Mouse (Mus musculus) heart, embryonic 12.5 days (tissue): ENCODE measurements around the gene Gm45837. TPM values are rescaled to one million over a fixed set of nuclear protein-coding genes. Genes with fewer than 3 reads are reported as not detected.
A peak's percentile ranks its signal among the peaks of the same experiment; 100 is the strongest.

Experiments used
- ATAC-seq: fragments of 200-750 bp; cut with Nextera tagmentation; 2 replicates; pipeline ENCODE4 v1.8.0; 2017; ENCODE audit warnings: moderate TSS enrichment, moderate library complexity; ENCODE audit not compliant: insufficient number of reproducible peaks, low FRiP score
- H3K27ac ChIP-seq: fragments of 300-500 bp; sonication (generic); 2 replicates; pipeline ENCODE4 v1.5.1; 2016; ENCODE audit warnings: mild to moderate bottlenecking, moderate library complexity; ENCODE audit not compliant: poor library complexity, severe bottlenecking
- H3K27me3 ChIP-seq: fragments of 300-500 bp; sonication (generic); replicated peaks from 2 replicates; pipeline ENCODE4 v1.6.1; 2016; ENCODE audit warnings: mild to moderate bottlenecking, moderate library complexity
- H3K36me3 ChIP-seq: fragments of 300-500 bp; sonication (generic); 2 replicates; pipeline ENCODE4 v1.6.1; 2016; ENCODE audit warnings: mild to moderate bottlenecking, moderate library complexity
- H3K4me1 ChIP-seq: fragments of 300-500 bp; sonication (generic); replicated peaks from 2 replicates; pipeline ENCODE4 v1.6.1; 2016; ENCODE audit warnings: mild to moderate bottlenecking
- H3K4me2 ChIP-seq: fragments of 300-500 bp; sonication (generic); 2 replicates; pipeline ENCODE4 v1.6.1; 2016; ENCODE audit warnings: mild to moderate bottlenecking, moderate library complexity
- H3K4me3 ChIP-seq: fragments of 300-500 bp; sonication (generic); 2 replicates; pipeline ENCODE4 v1.5.1; 2016; ENCODE audit warnings: mild to moderate bottlenecking
- H3K9ac ChIP-seq: fragments of 300-500 bp; sonication (generic); 2 replicates; pipeline ENCODE4 v1.6.1; 2016; ENCODE audit warnings: mild to moderate bottlenecking, moderate library complexity
- H3K9me3 ChIP-seq: fragments of 300-500 bp; sonication (generic); replicated peaks from 2 replicates; pipeline ENCODE4 v1.6.1; 2016; ENCODE audit warnings: mild to moderate bottlenecking, moderate library complexity
- WGBS: fragments of 180-500 bp; shearing (Covaris S2); methylation state at CpG from one replicate; pipeline ENCODE4 v1.1.7; 2016; 5-methylcytosine and 5-hydroxymethylcytosine counted together
- polyA plus RNA-seq: library from polyadenylated mRNA; unstranded; fragments of >200 nt; fragmentation: Nextera tagmentation; extraction: Ambion mirVana; gene quantifications from 2 replicates; pipeline ENCODE4 v1.2.1, GENCODE M21; 2016

The Gm45837 gene
- polyA plus RNA-seq, 1 experiment from 2014 or later = 0.74 TPM

- Histone ChIP-seq H3K36me3 (no peaks in the 10 kb centered on the region), H3K4me2 (peak overlapping the region; percentile 49), H3K27ac (peak overlapping the region; percentile 17), H3K4me1 (peaks cover 31% of the 10 kb centered on the region), H3K9ac (peak overlapping the region; percentile 45; the same call in 1 of the 2 replicates), H3K9me3 (no peaks in the 10 kb centered on the region), H3K27me3 (peaks cover 4% of the 10 kb centered on the region), H3K4me3 (peak overlapping the region; percentile 6; the same call in 1 of the 2 replicates)
- no peak for ATAC-seq
- 57% methylated on average over 3 of the region's 3 CpGs for WGBS
These were observed 32.4 kb upstream of the Gm45837 start for GRCm38 (mm10) chr7:101378285-101378684.

GRCm38 (mm10) chr7:101378796-101379465, 31.8 kb upstream of the Gm45837 start:
- no peaks in the 10 kb centered on the region for H3K27me3 ChIP-seq
- H3K4me2 ChIP-seq = peak overlapping the region; percentile 49
- WGBS = 50% methylated on average over 5 of the region's 5 CpGs
- no peak for ATAC-seq
- H3K9ac ChIP-seq = peak overlapping the region; percentile 45; the same call in 1 of the 2 replicates
- peak overlapping the region; percentile 17; the same call in 1 of the 2 replicates for H3K27ac ChIP-seq
- no peaks in the 10 kb centered on the region for H3K9me3 ChIP-seq
- no peaks in the 10 kb centered on the region for H3K36me3 ChIP-seq
- H3K4me3 ChIP-seq = peak overlapping the region; percentile 6; the same call in 1 of the 2 replicates
- H3K4me1 ChIP-seq = peaks cover 31% of the 10 kb centered on the region

GRCm38 (mm10) chr7:101379732-101380131, 31.0 kb upstream of the Gm45837 start:
- 0 out of 2 replicates have a peak overlapping the region, but pooled peaks have one; percentile 49 for H3K4me2 ChIP-seq
- H3K9ac ChIP-seq = 0 out of 2 replicates have a peak overlapping the region, but pooled peaks have one; percentile 37
- H3K9me3 ChIP-seq = no peaks in the 10 kb centered on the region
- 69% methylated on average over 2 of the region's 2 CpGs for WGBS
- no peak overlapping the region for H3K27ac ChIP-seq
- peaks cover 35% of the 10 kb centered on the region for H3K4me1 ChIP-seq
- no peaks in the 10 kb centered on the region for H3K36me3 ChIP-seq
- no peaks in the 10 kb centered on the region for H3K27me3 ChIP-seq
- no peak for ATAC-seq
- H3K4me3 ChIP-seq = no peak overlapping the region

- Histone ChIP-seq H3K36me3 (0 out of 2 replicates have a peak, but pooled peaks cover under 1% of the 10 kb centered on the region), H3K27ac (no peak overlapping the region), H3K9me3 (no peaks in the 10 kb centered on the region), H3K27me3 (no peaks in the 10 kb centered on the region), H3K4me3 (no peak overlapping the region), H3K4me1 (peaks cover 51% of the 10 kb centered on the region), H3K9ac (no peak overlapping the region), H3K4me2 (no peak overlapping the region)
- no peak for ATAC-seq
- 74% methylated on average over 6 of the region's 6 CpGs for WGBS
These were observed 29.2 kb upstream of the Gm45837 start for GRCm38 (mm10) chr7:101381512-101381911.

GRCm38 (mm10) chr7:101382378-101382777, 28.3 kb upstream of the Gm45837 start:
- Histone ChIP-seq H3K27ac (no peak overlapping the region), H3K9me3 (no peaks in the 10 kb centered on the region), H3K27me3 (no peaks in the 10 kb centered on the region), H3K9ac (no peak overlapping the region), H3K4me2 (no peak overlapping the region), H3K4me1 (peaks cover 49% of the 10 kb centered on the region), H3K36me3 (0 out of 2 replicates have a peak, but pooled peaks cover 6% of the 10 kb centered on the region), H3K4me3 (no peak overlapping the region)
- no peak for ATAC-seq
- WGBS = 66% methylated on average over 8 of the region's 8 CpGs

GRCm38 (mm10) chr7:101383756-101384155, 26.9 kb upstream of the Gm45837 start:
- Histone ChIP-seq H3K27me3 (no peaks in the 10 kb centered on the region), H3K9me3 (no peaks in the 10 kb centered on the region), H3K4me2 (no peak overlapping the region), H3K36me3 (peaks cover 20% of the 10 kb centered on the region), H3K4me1 (peaks cover 37% of the 10 kb centered on the region), H3K4me3 (no peak overlapping the region), H3K27ac (no peak overlapping the region), H3K9ac (no peak overlapping the region)
- no peak for ATAC-seq
- WGBS = 60% methylated on average over 3 of the region's 3 CpGs

GRCm38 (mm10) chr7:101384931-101385330, 25.8 kb upstream of the Gm45837 start:
- Histone ChIP-seq H3K27ac (no peak overlapping the region), H3K9ac (no peak overlapping the region; the same call in 1 of the 2 replicates), H3K4me3 (no peak overlapping the region), H3K9me3 (no peaks in the 10 kb centered on the region), H3K4me1 (peaks cover 37% of the 10 kb centered on the region), H3K36me3 (peaks cover 22% of the 10 kb centered on the region), H3K27me3 (no peaks in the 10 kb centered on the region), H3K4me2 (no peak overlapping the region)
- 65% methylated on average over 10 of the region's 10 CpGs for WGBS
- ATAC-seq = no peak

- no peak overlapping the region for H3K4me3 ChIP-seq
- no peak overlapping the region for H3K27ac ChIP-seq
- H3K9me3 ChIP-seq = no peaks in the 10 kb centered on the region
- WGBS = 38% methylated on average over 6 of the region's 6 CpGs
- H3K27me3 ChIP-seq = no peaks in the 10 kb centered on the region
- peak; percentile 40 for ATAC-seq
- H3K4me2 ChIP-seq = no peak overlapping the region
- peaks cover 22% of the 10 kb centered on the region for H3K36me3 ChIP-seq
- H3K4me1 ChIP-seq = peaks cover 41% of the 10 kb centered on the region
- H3K9ac ChIP-seq = no peak overlapping the region
These were observed 25.4 kb upstream of the Gm45837 start for GRCm38 (mm10) chr7:101385331-101385733.

GRCm38 (mm10) chr7:101385866-101386452, 24.7 kb upstream of the Gm45837 start:
- no peak overlapping the region for H3K4me3 ChIP-seq
- 42% methylated on average over 10 of the region's 10 CpGs for WGBS
- H3K9me3 ChIP-seq = no peaks in the 10 kb centered on the region
- peaks cover 22% of the 10 kb centered on the region for H3K36me3 ChIP-seq
- H3K27ac ChIP-seq = no peak overlapping the region
- H3K27me3 ChIP-seq = no peaks in the 10 kb centered on the region
- no peak for ATAC-seq
- no peak overlapping the region for H3K4me2 ChIP-seq
- H3K9ac ChIP-seq = no peak overlapping the region
- peaks cover 48% of the 10 kb centered on the region for H3K4me1 ChIP-seq

- Histone ChIP-seq H3K27me3 (no peaks in the 10 kb centered on the region), H3K9ac (no peak overlapping the region), H3K4me3 (no peak overlapping the region), H3K9me3 (no peaks in the 10 kb centered on the region), H3K27ac (no peak overlapping the region), H3K4me1 (peaks cover 76% of the 10 kb centered on the region), H3K4me2 (no peak overlapping the region), H3K36me3 (peaks cover 22% of the 10 kb centered on the region)
- 24% methylated on average over 6 of the region's 6 CpGs for WGBS
- no peak for ATAC-seq
These were observed 21.4 kb upstream of the Gm45837 start for GRCm38 (mm10) chr7:101389256-101389655.

GRCm38 (mm10) chr7:101391909-101392479, 18.7 kb upstream of the Gm45837 start:
- peaks cover 25% of the 10 kb centered on the region for H3K36me3 ChIP-seq
- H3K27ac ChIP-seq = peak overlapping the region; percentile 41; the same call in 1 of the 2 replicates
- no peak overlapping the region for H3K9ac ChIP-seq
- WGBS = 56% methylated on average over 4 of the region's 4 CpGs
- no peak for ATAC-seq
- H3K4me2 ChIP-seq = no peak overlapping the region
- no peak overlapping the region for H3K4me3 ChIP-seq
- no peaks in the 10 kb centered on the region for H3K27me3 ChIP-seq
- no peaks in the 10 kb centered on the region for H3K9me3 ChIP-seq
- peaks cover 67% of the 10 kb centered on the region for H3K4me1 ChIP-seq
